Mouse (Mus musculus) liver, adult 2 months (tissue): ENCODE measurements around the gene Msmp.

Source experiments
- CTCF ChIP-seq: fragments of 200-500 bp; IDR thresholded peaks from 2 replicates; pipeline ENCODE4 v1.5.1; 2011; ENCODE audit warnings: low read depth, low read length, control low read depth
- POLR2A ChIP-seq: fragments of 200-500 bp; IDR thresholded peaks from 2 replicates; pipeline ENCODE4 v1.6.1; 2011; ENCODE audit warnings: low read length, control low read depth; ENCODE audit not compliant: insufficient read depth; ENCODE audit errors: extremely low read depth

DNA sequence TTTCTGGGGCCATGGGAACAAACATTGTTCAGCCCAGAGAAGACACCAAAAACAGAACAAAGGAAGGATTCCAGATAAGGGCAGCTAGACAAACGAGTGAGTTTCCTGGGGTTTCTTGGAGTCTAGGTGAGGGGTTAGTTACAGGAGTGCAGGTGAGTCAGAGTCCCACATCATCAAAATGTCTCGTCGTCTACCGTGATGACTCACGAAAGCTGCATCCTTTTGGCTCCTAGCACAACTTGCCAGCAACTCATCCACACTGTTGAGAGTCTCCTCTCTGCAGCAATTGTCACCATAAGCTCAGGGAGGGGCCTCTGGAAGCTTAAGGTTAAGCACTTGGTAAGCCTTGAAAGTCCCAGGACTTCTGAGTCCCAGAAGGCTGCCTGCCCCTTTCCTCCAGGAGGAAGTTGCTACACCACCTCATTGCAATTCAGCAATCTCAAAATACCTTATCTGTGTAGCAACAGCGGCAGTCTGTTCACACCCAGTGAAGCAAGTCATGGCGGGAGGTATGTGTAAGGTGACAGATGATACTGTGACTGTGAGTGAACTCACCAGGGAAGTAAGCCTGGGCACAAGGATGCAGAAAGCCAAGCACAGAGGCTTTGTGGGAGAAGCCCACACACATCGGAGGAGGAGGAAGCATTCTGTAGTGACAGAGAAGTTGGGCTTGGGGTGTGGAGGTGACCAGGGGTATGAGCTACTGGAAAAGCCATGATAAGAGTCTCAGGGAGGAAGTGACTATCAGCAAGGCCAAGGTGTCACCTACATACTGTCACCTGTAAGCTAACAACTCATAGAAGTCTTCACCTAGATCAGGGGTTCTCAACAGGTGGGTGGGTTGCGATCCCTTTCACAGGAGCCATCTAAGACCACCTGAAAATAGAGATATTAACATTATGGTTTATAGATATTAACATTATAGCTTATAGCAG is 20.7 kb upstream of the Msmp start:
- TF ChIP-seq CTCF (no peak), POLR2A (no peak)
